Mouse (Mus musculus) frontal cortex, adult 2 months (tissue): ENCODE results near the gene Zfp661. TPM values are rescaled to one million over a fixed set of nuclear protein-coding genes. Genes with fewer than 3 reads are reported as not detected.
"Not testable (repeated sequence)": the region's sequence is repeated elsewhere in the genome, so short reads cannot be mapped to it uniquely, and the experiment has no call there.

Experiments
- DNase-seq, 2 experiments: peaks; one replicate each; pipeline ENCODE4 v3.0.0; 2022; ENCODE audit warnings: low spot score in 1 of 2; ENCODE audit errors: extremely low spot score in 1 of 2
- polyA plus RNA-seq: library from polyadenylated mRNA; depleted of rRNA; stranded (reverse); fragments of >200 nt; gene quantifications from 2 replicates; pipeline ENCODE4 v1.2.3, GENCODE M21; 2012; rRNA removed

The Zfp661 gene
- 9.0 and 9.3 TPM in 2 replicates for polyA plus RNA-seq

GRCm38 (mm10) chr2:127586694-127587513 is at the start of gene Zfp661, which contains the start of gene Mrps5:
Zfp661 (minus strand) TSS chr2:127587094.
Mrps5 (plus strand) TSS chr2:127587222.
- DNase-seq, result peak; percentile 51 to 83

- no peak for DNase-seq
Measured at GRCm38 (mm10) chr2:127635581-127635980, 48.7 kb upstream of the Zfp661 start.

- no peak for DNase-seq
Measured at GRCm38 (mm10) chr2:127632601-127633000, 45.7 kb upstream of the Zfp661 start.

GRCm38 (mm10) chr2:127627990-127628570 is 41.2 kb upstream of the Zfp661 start:
- no peak for DNase-seq

- DNase-seq, result peak; percentile 18 to 40
Measured at GRCm38 (mm10) chr2:127627354-127627753, 40.5 kb upstream of the Zfp661 start.

DNA sequence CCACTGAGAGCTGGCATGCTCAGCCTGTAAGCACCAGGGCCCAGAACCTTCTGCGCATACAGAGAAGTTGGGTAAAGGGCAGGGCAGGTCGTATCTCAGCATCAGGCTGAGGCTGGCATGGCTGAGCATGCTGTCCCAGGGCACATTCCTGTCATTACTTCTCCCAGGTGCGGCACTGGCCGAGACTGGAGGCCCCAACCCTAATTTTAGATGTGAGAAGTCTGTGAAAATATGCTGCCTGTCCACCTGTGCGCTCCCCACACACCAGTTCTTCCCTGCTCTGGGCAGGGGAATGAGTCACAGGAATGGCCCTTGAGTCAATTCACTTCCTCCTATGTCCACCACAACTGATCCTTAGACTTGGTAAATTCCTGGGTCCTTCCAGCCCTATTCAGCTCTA is 38.8 kb upstream of the Zfp661 start:
- DNase-seq, result no peak

DNA sequence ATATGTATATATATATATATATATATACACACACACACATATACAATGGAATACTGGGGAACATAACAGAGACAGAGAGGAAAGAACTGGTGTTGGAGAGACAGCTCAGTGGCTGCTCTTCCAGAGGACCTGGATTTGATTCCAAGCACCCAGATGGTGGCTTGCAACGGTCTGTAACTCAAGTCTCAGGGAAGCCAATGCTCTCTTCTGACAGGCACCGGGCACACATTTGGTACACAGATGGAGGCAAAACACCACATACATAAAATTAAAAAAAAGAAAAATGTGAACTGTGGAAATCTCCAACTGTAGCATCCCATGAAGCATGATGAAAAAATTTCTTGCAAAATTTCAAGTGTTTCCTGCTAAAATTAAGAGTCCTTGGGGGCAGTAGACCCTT is 37.9 kb upstream of the Zfp661 start:
- DNase-seq, result no peak

DNA sequence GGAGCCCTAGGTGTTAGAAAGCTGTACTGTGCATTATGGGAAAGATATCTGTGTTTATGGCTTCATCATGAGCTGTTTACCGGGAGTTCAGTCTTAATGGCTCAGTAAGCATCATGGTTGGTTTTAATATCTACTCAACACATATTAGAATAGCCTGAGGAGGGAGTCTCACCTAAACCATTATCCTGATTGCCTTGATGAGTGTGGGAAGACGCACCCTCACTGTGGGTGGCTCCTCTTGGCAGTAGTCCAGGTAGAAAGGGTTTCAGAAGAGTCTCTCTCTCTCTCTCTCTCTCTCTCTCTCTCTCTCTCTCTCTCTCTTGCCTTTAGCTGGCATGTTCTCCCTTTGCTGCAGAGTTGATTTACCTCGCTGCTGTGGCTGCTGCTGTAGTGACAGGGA is 35.2 kb upstream of the Zfp661 start:
- DNase-seq, result no peak

GRCm38 (mm10) chr2:127619311-127619710 is 32.4 kb upstream of the Zfp661 start:
- DNase-seq, result no peak

- DNase-seq, result no peak
Measured at GRCm38 (mm10) chr2:127612288-127612687, 25.4 kb upstream of the Zfp661 start.

- no peak for DNase-seq
Measured at GRCm38 (mm10) chr2:127611386-127611785, 24.5 kb upstream of the Zfp661 start.

DNA sequence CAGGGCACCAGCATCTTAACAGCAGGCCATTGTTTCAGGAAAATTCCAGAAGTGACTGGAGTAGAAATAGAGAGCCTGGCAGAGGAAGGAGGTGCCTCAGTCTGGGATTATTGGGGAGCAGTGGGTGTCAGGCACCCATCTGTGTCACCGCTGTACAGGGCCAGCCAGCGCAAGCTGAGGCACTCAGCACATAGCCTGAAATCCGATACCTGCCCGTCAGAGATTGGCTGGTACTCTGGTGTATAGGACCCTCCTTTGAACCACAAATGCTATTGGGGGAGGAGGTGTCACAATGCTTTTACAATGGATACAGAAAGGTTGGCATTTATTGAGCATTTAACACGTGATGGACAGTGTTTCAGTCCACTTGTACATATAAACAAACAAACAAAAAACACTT is 22.1 kb upstream of the Zfp661 start:
- DNase-seq, result no peak

DNA sequence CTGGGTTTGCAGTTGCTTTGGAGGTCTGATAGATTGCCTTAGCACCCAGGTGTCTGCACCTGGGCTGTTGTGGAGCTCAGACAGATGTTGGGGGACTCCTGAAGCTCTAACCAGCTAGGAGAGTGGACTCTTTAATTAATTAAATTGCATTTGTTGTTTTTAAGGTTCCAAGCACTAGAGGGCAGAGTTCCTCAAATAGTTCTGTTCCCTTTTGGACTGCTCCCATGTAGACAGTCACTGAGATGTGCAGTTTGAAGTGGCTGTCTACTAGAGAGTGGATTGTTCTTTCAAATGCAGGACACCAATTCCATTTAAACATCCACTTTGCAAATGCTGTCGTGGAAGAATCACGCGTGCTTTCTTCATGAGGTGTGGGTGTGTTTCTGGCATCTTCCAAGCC is 21.3 kb upstream of the Zfp661 start:
- peak in 1 of 2 experiments; percentile 78 for DNase-seq

- DNase-seq, result no peak
Measured at GRCm38 (mm10) chr2:127605203-127605602, 18.3 kb upstream of the Zfp661 start.

- not testable (repeated sequence) for DNase-seq
Measured at GRCm38 (mm10) chr2:127603383-127603782, 16.5 kb upstream of the Zfp661 start.

GRCm38 (mm10) chr2:127590840-127591239 is 3.9 kb upstream of the Zfp661 start:
- DNase-seq, result no peak

DNA sequence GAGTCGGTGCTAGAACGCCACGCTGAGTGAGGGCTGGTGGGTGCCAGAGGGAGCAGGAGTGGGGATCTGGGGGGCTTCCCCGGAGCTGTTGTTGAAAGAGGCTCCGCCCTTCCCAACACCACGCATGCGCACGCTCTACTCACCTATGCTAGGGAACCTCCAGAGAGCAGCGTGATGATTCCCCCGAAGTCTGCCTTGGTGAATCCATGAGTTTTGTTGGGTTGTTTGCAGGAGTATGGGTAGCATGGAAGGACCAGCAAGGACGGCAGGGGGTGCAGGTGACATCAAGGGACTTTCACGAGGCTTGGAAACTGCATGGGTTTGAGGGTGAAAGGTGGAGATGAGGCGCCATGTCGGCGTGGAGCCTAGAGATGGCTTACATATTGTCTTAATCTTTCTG is 3.3 kb upstream of the Zfp661 start:
- DNase-seq, result no peak

DNA sequence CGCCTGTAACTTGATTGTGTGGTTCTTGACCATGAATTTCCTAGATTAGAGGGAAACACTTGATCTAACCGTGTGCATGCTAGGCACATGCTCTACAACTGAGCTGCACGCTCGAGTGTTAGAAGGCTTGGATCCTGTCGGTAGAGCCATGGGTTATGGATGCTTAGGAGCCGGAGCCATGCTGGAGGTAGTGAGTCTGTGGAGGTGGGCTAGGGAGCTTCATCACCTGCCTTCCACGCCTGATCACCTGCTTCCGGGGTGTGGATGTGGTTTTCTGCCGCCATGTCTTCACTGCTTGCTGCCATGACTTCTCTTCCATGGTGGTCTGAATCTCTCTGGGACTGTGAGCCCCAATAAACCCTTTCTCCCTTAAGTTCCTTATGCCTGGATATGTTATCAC is 2.0 kb upstream of the Zfp661 start:
- no peak for DNase-seq

- DNase-seq, result no peak
Measured at GRCm38 (mm10) chr2:127587514-127587844, 585 bp upstream of the Zfp661 start.

GRCm38 (mm10) chr2:127584436-127584858 is 2.4 kb downstream of the Zfp661 start:
- DNase-seq, result peak; percentile 94 to 97

GRCm38 (mm10) chr2:127573322-127573721 is 13.6 kb downstream of the Zfp661 start:
- DNase-seq, result no peak
